Mouse (Mus musculus) midbrain, embryonic 15.5 days (tissue): ENCODE results near the gene Nfkbil1. TPM values are rescaled to one million over a fixed set of nuclear protein-coding genes. Genes with fewer than 3 reads are reported as not detected.

ENCODE experiments used
- ATAC-seq: fragments of 200-750 bp; cut with Nextera tagmentation; replicated peaks from 2 replicates; pipeline ENCODE4 v1.8.0; 2017; ENCODE audit warnings: moderate TSS enrichment
- H3K27ac ChIP-seq: fragments of 300-500 bp; sonication (generic); 2 replicates; pipeline ENCODE4 v1.5.1; 2015; ENCODE audit warnings: mild to moderate bottlenecking, inconsistent platforms
- H3K27me3 ChIP-seq: fragments of 300-500 bp; sonication (generic); replicated peaks from 2 replicates; pipeline ENCODE4 v1.6.1; 2015; ENCODE audit warnings: inconsistent platforms
- H3K36me3 ChIP-seq: fragments of 300-500 bp; sonication (generic); replicated peaks from 2 replicates; pipeline ENCODE4 v1.6.1; 2015; ENCODE audit warnings: inconsistent platforms
- H3K4me1 ChIP-seq: fragments of 300-500 bp; sonication (generic); 2 replicates; pipeline ENCODE4 v1.6.1; 2015; ENCODE audit warnings: inconsistent platforms
- H3K4me2 ChIP-seq: fragments of 300-500 bp; sonication (generic); 2 replicates; pipeline ENCODE4 v1.6.1; 2015; ENCODE audit warnings: inconsistent platforms, mild to moderate bottlenecking, moderate library complexity
- H3K4me3 ChIP-seq: fragments of 300-500 bp; sonication (generic); 2 replicates; pipeline ENCODE4 v1.5.1; 2015; ENCODE audit warnings: mild to moderate bottlenecking, inconsistent platforms
- H3K9ac ChIP-seq: fragments of 300-500 bp; sonication (generic); 2 replicates; pipeline ENCODE4 v1.6.1; 2015; ENCODE audit warnings: mild to moderate bottlenecking, inconsistent platforms
- H3K9me3 ChIP-seq: fragments of 300-500 bp; sonication (generic); 2 replicates; pipeline ENCODE4 v1.6.1; 2016; ENCODE audit warnings: inconsistent platforms
- WGBS: fragments of 180-500 bp; shearing (Covaris S2); methylation state at CpG from one replicate; pipeline ENCODE4 v1.1.7; 2015; ENCODE audit warnings: mixed read lengths; 5-methylcytosine and 5-hydroxymethylcytosine counted together
- polyA plus RNA-seq: library from polyadenylated mRNA; unstranded; fragments of >200 nt; fragmentation: Nextera tagmentation; extraction: Ambion mirVana; gene quantifications from 2 replicates; pipeline ENCODE4 v1.2.1, GENCODE M21; 2015

Nfkbil1 gene
- polyA plus RNA-seq, 1 experiment from 2014 or later, result 11.7 TPM

DNA sequence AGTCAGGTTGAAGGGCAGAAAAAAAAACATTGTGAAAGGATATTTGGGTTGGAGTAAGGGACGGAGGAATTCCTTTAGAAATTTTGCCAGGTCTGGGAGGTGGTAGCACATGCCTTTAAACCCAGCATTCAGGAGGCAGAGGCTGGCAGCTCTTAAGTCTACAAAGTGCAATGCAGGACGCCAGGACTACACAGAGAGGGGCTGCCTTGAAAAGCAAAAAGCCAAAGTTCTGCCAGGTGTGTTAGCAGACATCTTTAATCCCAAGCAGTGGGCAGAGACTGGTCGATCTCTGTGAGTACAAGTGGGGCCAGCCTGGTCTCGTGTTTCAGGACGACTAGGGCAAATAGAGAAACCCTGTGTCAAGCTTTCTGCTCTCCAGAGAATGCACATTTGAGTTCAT, 16.4 kb upstream of the Nfkbil1 start:
- H3K36me3 ChIP-seq, result peaks cover 69% of the 10 kb centered on the region
- no peak for ATAC-seq
- 0 out of 2 replicates have a peak, but pooled peaks cover 4% of the 10 kb centered on the region for H3K4me1 ChIP-seq
- no peak overlapping the region for H3K9ac ChIP-seq
- WGBS, result 87% methylated on average over 5 of the region's 5 CpGs
- H3K9me3 ChIP-seq, result no peaks in the 10 kb centered on the region
- H3K27me3 ChIP-seq, result no peaks in the 10 kb centered on the region
- no peak overlapping the region for H3K4me3 ChIP-seq
- no peak overlapping the region for H3K27ac ChIP-seq
- H3K4me2 ChIP-seq, result no peak overlapping the region

DNA sequence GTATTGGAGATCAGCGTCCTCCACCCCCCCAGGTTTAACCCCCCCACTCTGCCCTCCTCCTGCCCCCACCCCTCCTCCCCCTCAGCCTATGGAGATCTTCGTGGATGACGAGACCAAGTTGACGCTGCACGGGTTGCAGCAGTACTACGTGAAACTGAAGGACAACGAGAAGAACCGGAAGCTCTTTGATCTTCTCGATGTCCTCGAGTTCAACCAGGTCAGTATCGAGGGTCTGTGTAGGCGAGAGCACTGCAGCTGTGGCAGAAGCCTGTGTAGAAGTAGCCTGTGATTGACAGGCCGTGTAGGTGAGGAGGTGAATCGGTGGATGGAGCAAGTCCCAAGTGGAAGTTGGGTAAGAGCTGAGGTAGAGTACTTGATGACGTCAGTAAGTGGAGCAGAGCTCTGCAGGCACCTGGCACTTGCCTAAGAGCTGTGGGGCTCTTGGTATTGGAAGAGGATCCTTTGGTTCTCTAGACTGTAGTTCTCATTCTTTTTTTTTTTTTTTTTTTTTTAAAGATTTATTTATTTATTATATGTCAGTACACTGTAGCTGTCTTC, 15.6 kb upstream of the Nfkbil1 start:
- peaks cover 7% of the 10 kb centered on the region for H3K4me1 ChIP-seq
- H3K4me3 ChIP-seq, result no peak overlapping the region
- peaks cover 77% of the 10 kb centered on the region for H3K36me3 ChIP-seq
- H3K27me3 ChIP-seq, result no peaks in the 10 kb centered on the region
- H3K27ac ChIP-seq, result no peak overlapping the region
- H3K9ac ChIP-seq, result no peak overlapping the region
- no peak for ATAC-seq
- H3K9me3 ChIP-seq, result no peaks in the 10 kb centered on the region
- WGBS, result 83% methylated on average over 15 of the region's 15 CpGs
- H3K4me2 ChIP-seq, result no peak overlapping the region

DNA sequence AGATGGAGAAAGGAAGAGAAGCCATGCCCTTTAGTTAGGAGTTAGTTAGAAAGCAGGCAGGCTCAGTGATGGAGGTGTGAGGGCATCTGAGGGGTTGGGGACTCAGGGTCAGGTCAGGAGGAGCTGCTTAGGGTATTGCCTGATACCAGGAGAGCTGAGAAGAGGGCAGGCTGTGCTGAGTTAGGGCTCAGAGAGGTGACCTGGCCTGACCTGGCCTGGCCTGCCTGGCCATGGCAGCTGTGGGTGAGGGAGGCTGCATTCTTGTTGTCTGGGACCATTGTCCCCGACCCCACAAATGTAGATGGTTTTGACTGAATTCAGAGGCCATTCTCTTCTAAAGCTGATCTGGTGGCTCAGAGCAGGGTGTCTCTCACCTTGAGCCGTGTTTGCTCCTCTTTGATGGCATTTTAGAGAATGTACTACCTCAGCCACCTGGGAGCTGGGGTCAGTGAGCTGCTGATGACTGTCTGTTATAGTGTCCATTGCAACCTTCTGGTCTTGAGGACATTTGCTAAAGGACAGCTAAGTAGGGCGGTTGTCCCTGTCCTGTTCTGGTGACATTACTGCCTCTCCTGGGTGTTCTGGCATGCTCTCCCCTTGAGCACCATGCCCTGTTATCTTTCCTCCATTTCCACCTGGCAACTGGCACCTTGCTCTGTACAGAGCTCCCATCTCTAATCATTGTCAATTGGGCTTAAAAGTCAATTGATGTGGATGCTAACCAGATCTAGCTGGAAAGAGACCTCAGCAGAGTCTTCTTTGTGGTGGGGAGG, 14.9 kb upstream of the Nfkbil1 start:
- no peak overlapping the region for H3K4me2 ChIP-seq
- peaks cover 84% of the 10 kb centered on the region for H3K36me3 ChIP-seq
- no peak overlapping the region for H3K9ac ChIP-seq
- 92% methylated on average over 3 of the region's 3 CpGs for WGBS
- no peak overlapping the region for H3K4me3 ChIP-seq
- no peak for ATAC-seq
- H3K27ac ChIP-seq, result no peak overlapping the region
- no peaks in the 10 kb centered on the region for H3K9me3 ChIP-seq
- H3K27me3 ChIP-seq, result no peaks in the 10 kb centered on the region
- H3K4me1 ChIP-seq, result peaks cover 14% of the 10 kb centered on the region

DNA sequence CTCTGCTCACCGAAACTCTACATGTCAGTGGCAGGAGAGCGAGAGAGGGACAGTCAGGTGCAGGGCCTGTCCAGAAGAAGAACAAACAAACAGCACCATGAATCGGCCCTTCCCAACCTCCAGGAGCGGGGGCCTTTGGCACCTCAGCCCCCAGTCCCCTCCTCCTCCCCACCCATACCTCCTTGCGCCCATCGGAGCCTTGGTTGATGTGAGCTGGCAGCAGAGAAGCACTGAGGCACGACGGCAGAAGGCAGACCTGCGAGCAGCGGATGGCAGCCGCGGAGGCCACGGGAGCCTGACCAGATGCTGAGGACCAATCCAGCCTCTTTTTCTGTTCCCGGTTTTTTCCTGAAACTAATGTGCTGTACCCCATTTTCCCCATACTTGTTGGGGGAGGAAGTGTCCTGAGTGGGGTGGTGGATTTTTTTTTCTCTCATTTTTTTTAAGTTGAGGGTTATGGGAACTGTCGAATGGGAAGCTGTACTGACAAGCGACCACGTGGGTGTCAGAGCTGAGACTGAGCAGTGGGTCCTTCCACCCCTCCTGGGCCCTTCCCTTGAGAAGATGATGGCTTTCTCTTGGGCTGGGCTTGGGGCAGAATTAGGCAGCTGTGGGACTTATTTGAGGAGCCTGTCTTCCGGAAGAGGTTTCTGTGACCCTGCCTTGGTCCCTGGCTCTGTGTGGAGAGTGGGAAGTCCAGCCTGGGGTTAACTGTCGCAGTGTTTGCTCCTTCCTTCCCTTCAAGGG, 14.0 kb upstream of the Nfkbil1 start:
- Histone ChIP-seq H3K9ac (no peak overlapping the region), H3K4me3 (no peak overlapping the region), H3K36me3 (peaks cover 92% of the 10 kb centered on the region), H3K4me1 (peaks cover 23% of the 10 kb centered on the region), H3K9me3 (no peaks in the 10 kb centered on the region), H3K27me3 (no peaks in the 10 kb centered on the region), H3K4me2 (no peak overlapping the region), H3K27ac (no peak overlapping the region)
- WGBS, result 85% methylated on average over 19 of the region's 19 CpGs
- no peak for ATAC-seq

DNA sequence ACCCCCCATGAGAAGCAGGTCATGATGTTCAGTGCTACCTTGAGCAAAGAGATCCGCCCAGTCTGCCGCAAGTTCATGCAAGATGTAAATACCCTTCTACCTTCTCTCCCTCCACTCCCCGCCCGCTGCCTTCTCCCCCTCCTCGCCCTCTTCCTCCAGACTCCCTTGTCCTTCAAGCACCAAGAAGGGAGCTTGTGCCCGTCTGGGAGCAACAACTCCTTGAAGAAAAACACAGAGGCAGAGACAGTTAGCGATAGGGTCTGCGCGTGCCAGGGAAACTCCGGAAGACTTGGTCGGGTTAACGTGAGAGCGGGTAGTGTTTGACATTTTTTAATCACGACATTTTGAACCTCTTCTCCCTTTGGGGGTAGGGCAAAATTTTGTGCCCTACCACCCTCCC, 13.4 kb upstream of the Nfkbil1 start:
- no peak for ATAC-seq
- H3K4me2 ChIP-seq, result no peak overlapping the region
- H3K4me1 ChIP-seq, result peaks cover 29% of the 10 kb centered on the region
- no peaks in the 10 kb centered on the region for H3K9me3 ChIP-seq
- H3K27me3 ChIP-seq, result no peaks in the 10 kb centered on the region
- H3K4me3 ChIP-seq, result no peak overlapping the region
- WGBS, result 85% methylated on average over 14 of the region's 14 CpGs
- no peak overlapping the region for H3K9ac ChIP-seq
- no peak overlapping the region for H3K27ac ChIP-seq
- H3K36me3 ChIP-seq, result peaks cover 94% of the 10 kb centered on the region

DNA sequence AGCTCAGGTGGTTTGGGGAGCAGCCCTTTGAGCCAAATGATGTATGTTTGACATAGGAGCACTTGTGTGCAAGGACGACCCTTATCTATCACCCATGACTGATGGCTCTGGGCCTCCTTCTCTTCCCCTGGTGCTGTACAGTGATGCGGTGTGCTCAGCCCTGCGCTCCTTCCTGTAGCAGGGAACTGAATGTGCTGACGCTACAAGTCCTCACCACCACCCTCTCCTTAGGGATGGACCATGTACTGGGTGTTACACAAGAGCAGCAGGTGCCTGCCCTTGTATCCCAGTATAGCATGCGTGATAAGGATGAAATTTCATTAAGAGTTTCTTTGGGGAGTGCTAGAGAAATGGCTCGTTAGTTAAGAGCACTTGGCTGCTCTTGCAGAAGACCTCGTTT, 11.6 kb upstream of the Nfkbil1 start:
- Histone ChIP-seq H3K4me2 (no peak overlapping the region), H3K9me3 (no peaks in the 10 kb centered on the region)
- 90% methylated on average over 7 of the region's 7 CpGs for WGBS

DNA sequence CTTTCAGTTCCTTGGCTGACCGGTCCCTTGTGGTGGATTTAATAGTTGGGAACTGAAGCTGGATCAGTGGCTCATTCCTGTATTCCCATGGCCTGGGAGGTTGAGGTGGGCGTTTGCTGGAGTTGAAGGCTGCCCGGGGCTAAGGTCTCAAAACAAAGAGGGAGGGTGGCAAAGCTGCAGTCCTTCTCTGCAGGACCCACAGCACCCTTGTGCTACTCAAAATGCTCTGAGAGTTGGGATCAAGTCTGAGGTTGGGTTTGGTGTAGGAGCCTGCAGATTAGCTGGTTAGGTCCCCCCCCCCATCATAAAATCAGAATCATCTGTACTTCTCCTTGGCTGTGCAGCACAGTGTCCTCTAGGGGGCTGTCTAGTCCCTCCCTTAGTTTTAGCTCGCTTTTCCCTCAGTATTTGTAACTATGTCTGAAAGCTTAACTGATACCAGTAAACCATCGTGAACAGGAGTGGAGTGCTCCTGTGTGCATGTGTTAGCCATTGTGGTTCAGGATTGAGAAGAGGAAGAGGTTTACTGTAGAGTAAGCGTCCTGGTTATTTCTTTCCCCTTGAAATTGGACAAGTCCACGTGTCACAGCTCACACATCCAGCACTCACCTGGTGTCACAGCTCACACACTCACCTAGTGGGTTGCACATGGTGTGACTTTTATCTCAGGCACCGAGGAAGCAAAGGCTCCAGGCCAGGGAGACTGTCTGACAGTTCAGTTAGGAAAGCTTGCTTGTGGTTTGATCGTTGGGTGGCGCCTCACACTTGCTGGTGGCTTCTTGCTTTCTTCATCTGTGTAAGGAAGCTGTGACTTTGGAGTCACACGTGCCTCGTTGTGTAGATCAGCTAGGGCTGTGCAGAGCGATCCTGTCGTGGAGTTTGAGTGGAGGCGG, 10.4 kb upstream of the Nfkbil1 start:
- ATAC-seq, result no peak
- 79% methylated on average over 15 of the region's 15 CpGs for WGBS
- H3K27me3 ChIP-seq, result no peaks in the 10 kb centered on the region
- H3K4me3 ChIP-seq, result no peak overlapping the region
- peak overlapping the region; percentile 82 for H3K4me2 ChIP-seq
- H3K36me3 ChIP-seq, result peaks cover 67% of the 10 kb centered on the region
- peaks cover 35% of the 10 kb centered on the region for H3K4me1 ChIP-seq
- no peak overlapping the region for H3K27ac ChIP-seq
- H3K9me3 ChIP-seq, result no peaks in the 10 kb centered on the region
- no peak overlapping the region for H3K9ac ChIP-seq

More for the DNA sequence above, 11.6 kb upstream of the Nfkbil1 start:
- Histone ChIP-seq H3K36me3 (peaks cover 76% of the 10 kb centered on the region), H3K9ac (no peak overlapping the region), H3K4me3 (no peak overlapping the region), H3K27me3 (no peaks in the 10 kb centered on the region), H3K4me1 (peaks cover 35% of the 10 kb centered on the region), H3K27ac (no peak overlapping the region)
- no peak for ATAC-seq

DNA sequence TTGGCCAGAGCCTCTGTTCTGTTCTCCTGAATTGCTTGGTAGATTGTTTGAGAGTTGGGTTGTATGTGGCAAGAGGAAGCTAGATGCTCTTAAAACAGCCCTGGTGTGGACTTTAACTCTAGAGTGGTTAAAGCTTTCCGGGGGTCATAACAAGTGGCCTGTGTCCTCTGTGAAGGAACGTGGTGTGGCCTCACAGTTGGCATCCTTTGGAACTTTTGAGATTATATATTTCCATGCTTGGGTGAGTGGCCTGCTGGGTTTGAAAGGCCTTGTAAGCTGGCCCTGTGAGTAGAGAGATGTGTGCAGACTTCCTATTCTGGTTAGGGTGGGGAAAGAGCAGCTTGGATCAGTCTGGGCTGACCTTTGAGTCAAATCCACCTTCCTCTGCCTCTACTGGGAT, 9.4 kb upstream of the Nfkbil1 start:
- Histone ChIP-seq H3K9me3 (no peaks in the 10 kb centered on the region), H3K4me3 (peak overlapping the region; percentile 98; the same call in 1 of the 2 replicates), H3K4me2 (peak overlapping the region; percentile 82), H3K4me1 (peaks cover 45% of the 10 kb centered on the region), H3K9ac (no peak overlapping the region), H3K27me3 (no peaks in the 10 kb centered on the region), H3K36me3 (peaks cover 57% of the 10 kb centered on the region), H3K27ac (no peak overlapping the region)
- WGBS, result 60% methylated on average over 2 of the region's 2 CpGs
- ATAC-seq, result no peak

DNA sequence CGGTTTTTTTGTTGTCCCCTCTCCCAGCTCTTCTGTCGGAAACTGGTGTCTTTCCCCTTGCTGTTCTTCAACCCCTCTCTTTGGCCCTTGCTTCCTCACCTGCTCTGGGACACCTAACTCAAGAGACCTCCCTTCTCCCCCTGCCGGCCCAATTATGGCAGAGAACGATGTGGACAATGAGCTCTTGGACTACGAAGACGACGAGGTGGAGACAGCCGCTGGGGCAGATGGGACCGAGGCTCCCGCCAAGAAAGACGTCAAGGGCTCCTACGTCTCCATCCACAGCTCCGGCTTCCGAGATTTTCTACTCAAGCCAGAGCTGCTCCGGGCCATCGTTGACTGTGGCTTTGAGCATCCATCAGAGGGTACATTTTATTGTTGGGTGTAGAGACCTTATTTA, 7.5 kb upstream of the Nfkbil1 start:
- no peaks in the 10 kb centered on the region for H3K9me3 ChIP-seq
- no peaks in the 10 kb centered on the region for H3K27me3 ChIP-seq
- H3K27ac ChIP-seq, result peak overlapping the region; percentile 99
- H3K4me1 ChIP-seq, result peaks cover 46% of the 10 kb centered on the region
- 3% methylated on average over 16 of the region's 16 CpGs for WGBS
- peak overlapping the region; percentile 98 for H3K9ac ChIP-seq
- no peak for ATAC-seq
- peak overlapping the region; percentile 82 for H3K4me2 ChIP-seq
- H3K4me3 ChIP-seq, result peak overlapping the region; percentile 98
- peaks cover 38% of the 10 kb centered on the region for H3K36me3 ChIP-seq

DNA sequence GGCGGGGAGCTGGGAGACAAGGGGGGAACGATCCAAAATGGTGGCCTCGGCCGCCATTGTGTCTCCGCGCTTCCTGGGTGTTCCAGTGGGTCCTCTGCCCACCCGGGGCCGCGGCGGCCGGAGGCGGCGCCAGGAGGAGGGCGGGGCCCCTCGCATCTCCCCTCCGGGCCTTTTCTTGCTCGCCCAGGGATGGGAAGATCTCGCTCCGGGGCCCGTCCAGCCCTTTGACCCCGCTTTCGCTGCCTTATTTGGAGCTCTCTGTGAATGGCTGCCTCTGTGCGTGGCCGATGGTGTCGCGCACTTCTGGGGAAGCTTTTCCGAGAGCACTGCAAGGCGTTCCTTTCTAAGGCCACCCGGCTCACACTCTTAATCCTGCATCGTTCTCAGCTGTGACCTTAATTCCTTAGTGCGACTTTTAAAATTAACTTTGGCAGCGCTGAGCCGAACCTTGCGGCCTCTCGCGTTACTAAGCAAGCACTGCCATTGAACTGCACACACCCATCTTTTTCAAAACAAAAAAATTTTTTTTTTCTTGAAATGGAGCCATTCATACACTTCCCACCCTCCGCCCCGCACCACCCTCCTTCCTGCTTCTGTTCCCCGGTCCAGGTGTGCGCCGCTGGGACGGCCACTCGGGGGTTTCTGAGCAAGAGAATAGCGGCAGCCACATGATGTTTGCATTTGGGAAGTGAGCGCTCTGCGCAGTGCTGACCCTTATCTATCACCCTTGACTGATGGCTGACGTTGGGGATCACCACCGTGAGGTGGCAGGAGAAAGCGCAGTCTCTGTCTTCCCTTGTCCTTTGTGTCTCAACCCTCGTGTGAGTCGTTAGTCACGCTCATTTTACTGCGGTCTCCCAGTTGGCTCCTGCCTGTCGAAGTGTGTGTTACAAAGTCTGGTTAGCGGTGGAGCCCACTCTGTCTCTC, 6.7 kb upstream of the Nfkbil1 start:
- ATAC-seq, result peak; percentile 43
- peaks cover 47% of the 10 kb centered on the region for H3K4me1 ChIP-seq
- WGBS, result under 1% methylated on average over 55 of the region's 55 CpGs

More for the DNA sequence above, 6.7 kb upstream of the Nfkbil1 start:
- Histone ChIP-seq H3K4me2 (peak overlapping the region; percentile 82), H3K9ac (peak overlapping the region; percentile 98), H3K36me3 (peaks cover 31% of the 10 kb centered on the region), H3K9me3 (no peaks in the 10 kb centered on the region), H3K27me3 (no peaks in the 10 kb centered on the region), H3K4me3 (peak overlapping the region; percentile 98), H3K27ac (peak overlapping the region; percentile 99)
